Mouse (Mus musculus): ENCODE results near the gene Fam110a. TPM values are rescaled to one million over a fixed set of nuclear protein-coding genes. Genes with fewer than 3 reads are reported as not detected.

The Fam110a gene
- polyA plus RNA-seq, 2 experiments: 5.1 to 6.8 TPM

DNA sequence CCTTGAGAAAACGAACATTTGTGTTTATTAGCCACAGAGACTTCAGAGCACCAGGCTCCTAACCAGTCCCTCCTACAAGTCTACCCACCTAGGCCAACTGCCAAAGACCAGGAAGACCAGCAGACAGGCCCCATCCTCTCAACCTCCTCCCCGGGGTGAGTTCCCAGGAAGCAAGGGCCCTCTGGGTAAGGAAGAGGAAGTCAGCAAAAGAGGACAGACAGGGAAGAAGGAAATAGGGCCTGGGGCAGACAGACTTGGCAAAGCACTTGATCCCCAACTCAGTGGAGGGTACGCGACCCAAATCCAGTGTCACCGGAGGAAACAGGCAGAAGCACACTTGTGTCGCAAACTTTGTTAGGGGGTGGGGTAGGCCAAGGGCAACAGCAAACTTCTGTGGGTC, 10.6 kb downstream of the Fam110a start:
- Histone ChIP-seq H3K9ac (replicated peaks) (no peak overlapping the region), H3K27me3 (ENCODE audit: control insufficient read depth, insufficient read depth, low read length) (peaks cover 19% of the 10 kb centered on the region), H3K36me3 (replicated peaks; ENCODE audit: control insufficient read depth, insufficient read depth, low read depth) (peaks cover 3% of the 10 kb centered on the region; the same call in 1 of the 2 replicates), H3K4me2 (ENCODE audit: low read depth) (no peak overlapping the region), H3K4me1 (replicated peaks; ENCODE audit: control insufficient read depth in 2 of 2, insufficient read depth in 2 of 2, low read length in 1 of 2) (peaks cover 0 to 7% of the 10 kb centered on the region in 2 experiments; a peak in 2 of 4 replicates), H3K9me3 (ENCODE audit: control insufficient read depth, low read length) (no peaks in the 10 kb centered on the region), H3K27ac (no peak overlapping the region), H3K4me3 (ENCODE audit: insufficient read depth in 1 of 2, low read depth in 2 of 2, low read length in 2 of 2) (no peak overlapping the region)
- TF ChIP-seq CTCF (IDR thresholded peaks at IDR 0.05; ENCODE audit: low read depth) (no peak), EP300 (IDR thresholded peaks at IDR 0.05; ENCODE audit: low read depth) (no peak)
- DNase-seq (ENCODE audit: low read depth in 3 of 3, low spot score in 3 of 3) (no peak), ATAC-seq (ENCODE audit: insufficient read depth) (no peak)
- WGBS (ENCODE audit: insufficient replicate concordance): 65% methylated on average over 6 of the region's 6 CpGs

DNA sequence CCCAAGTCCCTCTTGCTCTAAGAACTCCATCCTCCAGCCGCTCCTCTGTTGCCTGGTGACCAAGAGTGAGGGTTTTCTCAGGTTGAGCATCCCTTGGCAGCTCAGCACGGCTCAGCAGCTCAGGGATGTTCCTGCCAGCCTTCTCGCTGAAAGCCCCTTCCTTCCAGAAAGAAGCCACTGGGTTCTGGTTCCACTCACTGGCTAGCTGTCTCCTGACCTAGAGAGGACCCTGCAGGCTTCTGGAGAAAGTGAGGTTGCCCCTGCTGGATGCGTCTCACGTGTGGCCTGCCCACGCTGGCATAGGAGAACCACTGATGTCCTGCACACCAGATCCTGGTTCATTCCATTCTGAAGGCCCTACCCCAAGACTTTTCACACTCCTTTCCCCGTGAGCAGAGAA, 11.0 kb downstream of the Fam110a start:
- H3K36me3 ChIP-seq (replicated peaks; ENCODE audit: control insufficient read depth, insufficient read depth, low read depth): peaks cover 3% of the 10 kb centered on the region; the same call in 1 of the 2 replicates
- TF ChIP-seq EP300 (IDR thresholded peaks at IDR 0.05; ENCODE audit: low read depth) (no peak), CTCF (IDR thresholded peaks at IDR 0.05; ENCODE audit: low read depth) (no peak)
- ATAC-seq (ENCODE audit: insufficient read depth) (no peak), DNase-seq (ENCODE audit: low read depth in 3 of 3, low spot score in 3 of 3) (no peak)
- H3K4me3 ChIP-seq (ENCODE audit: insufficient read depth in 1 of 2, low read depth in 2 of 2, low read length in 2 of 2): no peak overlapping the region
- H3K9me3 ChIP-seq (ENCODE audit: control insufficient read depth, low read length): no peaks in the 10 kb centered on the region
- no peak overlapping the region for H3K4me2 ChIP-seq (ENCODE audit: low read depth)
- H3K27ac ChIP-seq: no peak overlapping the region
- WGBS (ENCODE audit: insufficient replicate concordance): 72% methylated on average over 7 of the region's 7 CpGs
- H3K27me3 ChIP-seq (ENCODE audit: control insufficient read depth, insufficient read depth, low read length): peaks cover 15% of the 10 kb centered on the region
- peaks cover 2 to 8% of the 10 kb centered on the region in 2 experiments; a peak in 2 of 4 replicates for H3K4me1 ChIP-seq (replicated peaks; ENCODE audit: control insufficient read depth in 2 of 2, insufficient read depth in 2 of 2, low read length in 1 of 2)
- H3K9ac ChIP-seq (replicated peaks): no peak overlapping the region

DNA sequence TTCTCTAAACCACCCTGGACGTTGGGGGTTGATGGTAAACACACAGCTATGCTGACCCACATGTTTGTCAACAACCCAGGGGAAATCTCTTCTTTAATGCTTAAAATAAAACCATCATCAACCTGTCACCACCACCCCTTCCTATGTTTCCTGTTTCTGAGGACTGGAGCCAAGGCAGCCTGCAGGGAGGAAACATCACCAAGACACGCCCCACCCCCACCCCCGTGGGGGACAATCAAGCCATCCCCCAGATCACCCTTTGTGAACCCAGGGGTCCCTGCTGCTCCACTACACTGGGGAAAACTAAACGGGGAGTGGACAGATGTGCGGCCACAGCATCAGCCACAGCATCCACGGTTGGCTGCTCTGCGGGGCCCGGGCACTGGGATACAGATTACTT, 11.6 kb downstream of the Fam110a start:
- H3K27ac ChIP-seq: no peak overlapping the region
- ATAC-seq (ENCODE audit: insufficient read depth) (no peak), DNase-seq (ENCODE audit: low read depth in 3 of 3, low spot score in 3 of 3) (no peak)
- TF ChIP-seq EP300 (IDR thresholded peaks at IDR 0.05; ENCODE audit: low read depth) (no peak), CTCF (IDR thresholded peaks at IDR 0.05; ENCODE audit: low read depth) (no peak)
- H3K9me3 ChIP-seq (ENCODE audit: control insufficient read depth, low read length): no peaks in the 10 kb centered on the region
- H3K36me3 ChIP-seq (replicated peaks; ENCODE audit: control insufficient read depth, insufficient read depth, low read depth): peaks cover 3% of the 10 kb centered on the region; the same call in 1 of the 2 replicates
- 68% methylated on average over 8 of the region's 8 CpGs for WGBS (ENCODE audit: insufficient replicate concordance)
- peaks cover 9% of the 10 kb centered on the region for H3K27me3 ChIP-seq (ENCODE audit: control insufficient read depth, insufficient read depth, low read length)
- no peak overlapping the region for H3K4me3 ChIP-seq (ENCODE audit: insufficient read depth in 1 of 2, low read depth in 2 of 2, low read length in 2 of 2)
- H3K4me2 ChIP-seq (ENCODE audit: low read depth): no peak overlapping the region
- H3K9ac ChIP-seq (replicated peaks): no peak overlapping the region
- H3K4me1 ChIP-seq (replicated peaks; ENCODE audit: control insufficient read depth in 2 of 2, insufficient read depth in 2 of 2, low read length in 1 of 2): peaks cover 2 to 10% of the 10 kb centered on the region in 2 experiments; a peak in 2 of 4 replicates

DNA sequence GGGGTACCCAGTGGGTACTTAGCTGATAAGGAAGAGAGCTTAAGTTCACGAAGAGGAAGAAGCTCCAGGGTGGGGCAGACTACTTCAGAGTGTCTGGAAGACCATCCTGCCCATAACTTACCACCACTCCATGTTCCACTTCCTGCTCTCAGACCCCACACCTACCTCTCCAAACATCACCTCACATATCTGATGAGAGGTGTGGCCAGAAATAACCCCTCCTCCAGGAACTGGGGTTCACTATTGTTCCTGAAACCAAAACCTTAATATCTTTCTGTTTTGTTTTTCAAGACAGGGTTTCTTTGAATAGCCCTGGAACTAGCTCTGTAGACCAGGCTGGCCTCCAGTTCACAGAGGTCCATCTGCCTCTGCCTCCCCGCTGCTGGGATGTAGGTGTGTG, 12.2 kb downstream of the Fam110a start:
- Histone ChIP-seq H3K9me3 (ENCODE audit: control insufficient read depth, low read length) (no peaks in the 10 kb centered on the region), H3K4me2 (ENCODE audit: low read depth) (no peak overlapping the region), H3K4me3 (ENCODE audit: insufficient read depth in 1 of 2, low read depth in 2 of 2, low read length in 2 of 2) (no peak overlapping the region), H3K36me3 (replicated peaks; ENCODE audit: control insufficient read depth, insufficient read depth, low read depth) (peaks cover 3% of the 10 kb centered on the region; the same call in 1 of the 2 replicates), H3K27me3 (ENCODE audit: control insufficient read depth, insufficient read depth, low read length) (peaks cover 3% of the 10 kb centered on the region), H3K27ac (no peak overlapping the region), H3K4me1 (replicated peaks; ENCODE audit: control insufficient read depth in 2 of 2, insufficient read depth in 2 of 2, low read length in 1 of 2) (peaks cover 2 to 10% of the 10 kb centered on the region in 2 experiments; a peak in 2 of 4 replicates), H3K9ac (replicated peaks) (no peak overlapping the region)
- WGBS (ENCODE audit: insufficient replicate concordance): 29% methylated on average over 2 of the region's 2 CpGs
- TF ChIP-seq CTCF (IDR thresholded peaks at IDR 0.05; ENCODE audit: low read depth) (no peak), EP300 (IDR thresholded peaks at IDR 0.05; ENCODE audit: low read depth) (no peak)
- DNase-seq (ENCODE audit: low read depth in 3 of 3, low spot score in 3 of 3) (no peak), ATAC-seq (ENCODE audit: insufficient read depth) (no peak)

DNA sequence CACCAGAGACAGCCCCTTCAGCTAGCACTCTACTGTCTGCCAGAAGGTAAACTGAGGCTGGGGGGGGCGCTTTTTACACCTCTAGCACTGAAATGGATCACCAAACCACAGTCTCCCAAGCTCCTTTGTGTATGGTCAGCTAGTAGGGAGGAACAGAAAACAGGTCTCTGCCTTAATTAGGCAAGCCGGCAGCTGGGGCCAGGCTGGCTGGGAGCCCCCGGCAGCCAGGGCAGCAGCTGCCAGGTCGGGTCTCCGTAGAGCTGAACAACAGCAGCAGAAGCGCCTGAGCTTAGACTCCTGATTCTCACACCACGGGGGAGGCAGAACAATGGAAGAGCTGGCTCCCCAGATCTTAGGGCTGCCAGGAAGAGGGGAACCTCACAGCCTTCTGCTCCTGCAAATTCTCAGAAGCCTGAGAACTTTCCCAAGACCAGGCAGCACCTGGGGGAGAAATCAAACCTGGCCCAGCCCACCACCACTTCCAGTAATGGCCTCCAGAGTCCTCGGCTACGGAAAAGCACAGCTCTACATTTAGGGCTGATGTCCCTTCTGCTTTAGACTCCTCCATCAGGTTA, 12.8 kb downstream of the Fam110a start:
- Histone ChIP-seq H3K9me3 (ENCODE audit: control insufficient read depth, low read length) (no peaks in the 10 kb centered on the region), H3K4me1 (replicated peaks; ENCODE audit: control insufficient read depth in 2 of 2, insufficient read depth in 2 of 2, low read length in 1 of 2) (peaks cover 2 to 10% of the 10 kb centered on the region in 2 experiments; a peak in 2 of 4 replicates)
- 50% methylated on average over 9 of the region's 9 CpGs for WGBS (ENCODE audit: insufficient replicate concordance)

More for the DNA sequence above, 12.8 kb downstream of the Fam110a start:
- Histone ChIP-seq H3K36me3 (replicated peaks; ENCODE audit: control insufficient read depth, insufficient read depth, low read depth) (peaks cover 3% of the 10 kb centered on the region; the same call in 1 of the 2 replicates), H3K27me3 (ENCODE audit: control insufficient read depth, insufficient read depth, low read length) (no peaks in the 10 kb centered on the region; the same call in 1 of the 2 replicates), H3K4me2 (ENCODE audit: low read depth) (no peak overlapping the region), H3K4me3 (ENCODE audit: insufficient read depth in 1 of 2, low read depth in 2 of 2, low read length in 2 of 2) (no peak overlapping the region), H3K9ac (replicated peaks) (no peak overlapping the region), H3K27ac (no peak overlapping the region)
- DNase-seq (ENCODE audit: low read depth in 3 of 3, low spot score in 3 of 3) (no peak), ATAC-seq (ENCODE audit: insufficient read depth) (no peak)
- no peak for TF ChIP-seq CTCF (IDR thresholded peaks at IDR 0.05; ENCODE audit: low read depth)
- TF ChIP-seq EP300 (IDR thresholded peaks at IDR 0.05; ENCODE audit: low read depth): no peak

All from liver, embryonic 14.5 days (tissue).